Mouse (Mus musculus): ENCODE results near the gene Cdca8. TPM values are rescaled to one million over a fixed set of nuclear protein-coding genes. Genes with fewer than 3 reads are reported as not detected.

Gene Cdca8
- polyA plus RNA-seq, 1 experiment = 209 TPM

DNA sequence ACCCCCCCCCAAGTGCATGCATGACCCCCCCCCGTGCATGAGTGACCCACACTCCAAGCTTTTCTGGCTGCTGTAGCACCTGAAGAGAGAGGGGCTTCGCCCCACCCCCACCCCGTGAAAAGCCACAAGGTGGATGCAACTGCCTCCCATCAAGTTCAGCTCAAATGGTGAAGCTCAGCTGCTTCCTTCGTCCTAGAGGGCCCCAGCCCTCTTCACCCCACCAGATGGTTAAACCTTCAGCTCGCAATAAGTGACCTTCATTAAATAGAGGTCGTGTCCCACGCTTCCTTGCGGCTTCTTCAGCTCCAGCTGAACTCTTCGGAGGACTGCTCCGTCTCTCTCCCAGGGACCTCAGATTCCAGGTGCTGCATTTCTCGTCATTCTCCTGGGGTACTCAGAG lies 58.5 kb downstream of the Cdca8 start, which contains the start of gene Epha10:
TSS of gene Epha10 (plus strand) at position 301 of the 400 bp plus-strand sequence.
- no peak for TF ChIP-seq CTCF (IDR thresholded peaks at IDR 0.05; ENCODE audit: low read depth, low read length)
- no peak for TF ChIP-seq EP300 (IDR thresholded peaks at IDR 0.05; ENCODE audit: insufficient read depth, low read depth, low read length)
- TF ChIP-seq POLR2A (IDR thresholded peaks at IDR 0.05; ENCODE audit: insufficient read depth, low read length) = no peak
- no peak within 1 kb of the TSS for H3K27ac ChIP-seq (ENCODE audit: insufficient read depth, low read length)

DNA sequence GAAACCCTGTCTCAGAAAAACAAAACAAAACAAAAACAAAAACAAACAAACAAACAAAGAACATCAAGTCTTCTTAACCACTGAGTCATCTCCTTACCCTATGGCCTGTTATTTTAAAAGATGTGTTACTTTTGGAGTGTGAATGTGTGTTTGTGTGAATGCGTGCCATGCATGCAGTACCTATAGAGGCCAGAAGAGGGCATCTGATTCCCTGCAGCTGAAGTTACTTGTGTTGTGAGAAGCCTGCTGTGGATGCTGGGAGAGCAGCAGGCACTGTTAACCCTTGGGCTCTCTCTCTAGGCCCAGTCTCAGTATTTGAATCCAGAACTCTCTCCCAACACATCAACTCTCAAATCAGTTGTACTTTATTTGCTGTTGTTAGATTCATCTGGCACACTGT lies 66.4 kb downstream of the Cdca8 start:
- Histone ChIP-seq H3K4me3 (ENCODE audit: low read depth, low read length) (no peak overlapping the region), H3K36me3 (ENCODE audit: control insufficient read depth, insufficient read depth, low read length, poor library complexity, severe bottlenecking) (no peaks in the 10 kb centered on the region), H3K9ac (ENCODE audit: low read depth, poor library complexity, severe bottlenecking) (no peak overlapping the region), H3K4me1 (ENCODE audit: control insufficient read depth, insufficient read depth, low read length) (no peaks in the 10 kb centered on the region), H3K9me3 (replicated peaks; ENCODE audit: control insufficient read depth, insufficient read depth, low read length, poor library complexity, severe bottlenecking) (no peaks in the 10 kb centered on the region), H3K27ac (ENCODE audit: insufficient read depth, low read length) (no peak overlapping the region), H3K27me3 (ENCODE audit: control insufficient read depth, insufficient read depth, low read length, poor library complexity, severe bottlenecking) (no peaks in the 10 kb centered on the region)
- TF ChIP-seq POLR2A (IDR thresholded peaks at IDR 0.05; ENCODE audit: insufficient read depth, low read length) (no peak), CTCF (IDR thresholded peaks at IDR 0.05; ENCODE audit: low read depth, low read length) (peak; percentile 46)

More for the DNA sequence above, 58.5 kb downstream of the Cdca8 start, which contains the start of gene Epha10:
- H3K27me3 ChIP-seq (ENCODE audit: control insufficient read depth, insufficient read depth, low read length, poor library complexity, severe bottlenecking) = peaks cover 1% of the 10 kb centered on the region; the same call in 1 of the 2 replicates
- no peaks in the 10 kb centered on the region for H3K9me3 ChIP-seq (replicated peaks; ENCODE audit: control insufficient read depth, insufficient read depth, low read length, poor library complexity, severe bottlenecking)
- H3K36me3 ChIP-seq (ENCODE audit: control insufficient read depth, insufficient read depth, low read length, poor library complexity, severe bottlenecking) = no peaks in the 10 kb centered on the region
- H3K9ac ChIP-seq (ENCODE audit: low read depth, poor library complexity, severe bottlenecking) = no peak within 1 kb of the TSS
- peak within 1 kb of the TSS; percentile 91 for H3K4me3 ChIP-seq (ENCODE audit: low read depth, low read length)
- H3K4me1 ChIP-seq (ENCODE audit: control insufficient read depth, insufficient read depth, low read length) = peaks cover 5% of the 10 kb centered on the region

Other genes with a start within 250 kb of the Cdca8 start
- 56.9 and 60.4 TPM in 2 replicates for gene Utp11, start 245.7 kb downstream of the Cdca8 start, polyA plus RNA-seq (2011; ENCODE audit: insufficient read depth, insufficient read length, low read depth, missing spikeins)
- gene Fhl3, start 238.6 kb downstream of the Cdca8 start, polyA plus RNA-seq (2011; ENCODE audit: insufficient read depth, insufficient read length, low read depth, missing spikeins) = 11.4 and 14.0 TPM in 2 replicates
- 110 and 127 TPM in 2 replicates for gene Sf3a3, start 224.5 kb downstream of the Cdca8 start, polyA plus RNA-seq (2011; ENCODE audit: insufficient read depth, insufficient read length, low read depth, missing spikeins)
- gene Inpp5b, start 197.5 kb downstream of the Cdca8 start, polyA plus RNA-seq (2011; ENCODE audit: insufficient read depth, insufficient read length, low read depth, missing spikeins) = 21.7 and 27.0 TPM in 2 replicates
- gene Mtf1, start 137.2 kb downstream of the Cdca8 start, polyA plus RNA-seq (2011; ENCODE audit: insufficient read depth, insufficient read length, low read depth, missing spikeins) = 15.8 and 16.4 TPM in 2 replicates
- 41.9 and 48.4 TPM in 2 replicates for gene Yrdc, start 88.6 kb downstream of the Cdca8 start, polyA plus RNA-seq (2011; ENCODE audit: insufficient read depth, insufficient read length, low read depth, missing spikeins)
- gene 1110065P20Rik, start 88.1 kb downstream of the Cdca8 start, polyA plus RNA-seq (2011; ENCODE audit: insufficient read depth, insufficient read length, low read depth, missing spikeins) = 15.1 and 16.0 TPM in 2 replicates
- gene Maneal, start 77.1 kb downstream of the Cdca8 start, polyA plus RNA-seq (2011; ENCODE audit: insufficient read depth, insufficient read length, low read depth, missing spikeins) = 3.8 and 4.8 TPM in 2 replicates
- gene Epha10, start 58.4 kb downstream of the Cdca8 start, polyA plus RNA-seq (2011; ENCODE audit: insufficient read depth, insufficient read length, low read depth, missing spikeins) = 0.37 and 0.84 TPM in 2 replicates
- 9.5 and 15.2 TPM in 2 replicates for gene 9930104L06Rik, start 2.3 kb downstream of the Cdca8 start, polyA plus RNA-seq (2011; ENCODE audit: insufficient read depth, insufficient read length, low read depth, missing spikeins)
- gene Rspo1, start 47.1 kb upstream of the Cdca8 start, polyA plus RNA-seq (2011; ENCODE audit: insufficient read depth, insufficient read length, low read depth, missing spikeins) = 1.9 and 2.5 TPM in 2 replicates
- gene Gnl2, start 77.3 kb upstream of the Cdca8 start, polyA plus RNA-seq (2011; ENCODE audit: insufficient read depth, insufficient read length, low read depth, missing spikeins) = 112 and 140 TPM in 2 replicates
- gene Dnali1, start 126.4 kb upstream of the Cdca8 start, polyA plus RNA-seq (2011; ENCODE audit: insufficient read depth, insufficient read length, low read depth, missing spikeins) = not detected in 2 replicates
- gene Snip1, start 127.4 kb upstream of the Cdca8 start, polyA plus RNA-seq (2011; ENCODE audit: insufficient read depth, insufficient read length, low read depth, missing spikeins) = 20.0 and 23.8 TPM in 2 replicates
- gene Meaf6, start 145.8 kb upstream of the Cdca8 start, polyA plus RNA-seq (2011; ENCODE audit: insufficient read depth, insufficient read length, low read depth, missing spikeins) = 35.2 and 39.6 TPM in 2 replicates
- gene Zc3h12a, start 188.5 kb upstream of the Cdca8 start, polyA plus RNA-seq (2011; ENCODE audit: insufficient read depth, insufficient read length, low read depth, missing spikeins) = 3.6 and 4.7 TPM in 2 replicates